Mouse (Mus musculus) ES-CJ7 (cell line): ENCODE data around the gene Rtl6.

Source experiments
- DNase-seq: peaks from one replicate; pipeline ENCODE4 v3.0.0; 2011; ENCODE audit warnings: low read depth, low spot score

The Rtl6 gene

GRCm38 (mm10) chr15:84537117-84537516 is 20.5 kb downstream of the Rtl6 start:
- DNase-seq = no peak

- no peak for DNase-seq
Measured at GRCm38 (mm10) chr15:84536611-84537010, 21.0 kb downstream of the Rtl6 start.

- peak; percentile 61 for DNase-seq
Measured at GRCm38 (mm10) chr15:84535953-84536352, 21.7 kb downstream of the Rtl6 start.

GRCm38 (mm10) chr15:84532211-84532610 is 25.4 kb downstream of the Rtl6 start:
- DNase-seq = no peak

- DNase-seq = no peak
Measured at GRCm38 (mm10) chr15:84531535-84531934, 26.1 kb downstream of the Rtl6 start.

- no peak for DNase-seq
Measured at GRCm38 (mm10) chr15:84526921-84527320, 30.7 kb downstream of the Rtl6 start.

- no peak for DNase-seq
Measured at GRCm38 (mm10) chr15:84525222-84525883, 32.3 kb downstream of the Rtl6 start.

- no peak for DNase-seq
Measured at GRCm38 (mm10) chr15:84522953-84523689, 34.5 kb downstream of the Rtl6 start.

- no peak for DNase-seq
Measured at GRCm38 (mm10) chr15:84521486-84521885, 36.1 kb downstream of the Rtl6 start.

GRCm38 (mm10) chr15:84518540-84518939 is 39.1 kb downstream of the Rtl6 start:
- DNase-seq = no peak

- DNase-seq = no peak
Measured at GRCm38 (mm10) chr15:84512626-84513296, 44.9 kb downstream of the Rtl6 start.

- peak; percentile 50 for DNase-seq
Measured at GRCm38 (mm10) chr15:84509981-84510380, 47.6 kb downstream of the Rtl6 start.

- no peak for DNase-seq
Measured at GRCm38 (mm10) chr15:84509161-84509560, 48.5 kb downstream of the Rtl6 start.

GRCm38 (mm10) chr15:84506026-84506425 is 51.6 kb downstream of the Rtl6 start:
- DNase-seq = no peak

GRCm38 (mm10) chr15:84504895-84505294 is 52.7 kb downstream of the Rtl6 start:
- DNase-seq = no peak
